Mouse (Mus musculus) midbrain, postnatal 0 days (tissue): ENCODE results near the gene Spsb1. TPM values are rescaled to one million over a fixed set of nuclear protein-coding genes. Genes with fewer than 3 reads are reported as not detected.

Experiments used
- ATAC-seq: fragments of 200-750 bp; cut with Nextera tagmentation; 2 replicates; pipeline ENCODE4 v1.8.0; 2017; ENCODE audit warnings: moderate number of reproducible peaks, mild to moderate bottlenecking, moderate TSS enrichment, moderate library complexity; ENCODE audit not compliant: low FRiP score
- DNase-seq: peaks from one replicate; pipeline ENCODE4 v3.0.0-alpha.2; 2015; ENCODE audit warnings: low spot score
- H3K27ac ChIP-seq: fragments of 300-500 bp; sonication (generic); 2 replicates; pipeline ENCODE4 v1.5.1; 2014; ENCODE audit warnings: low read depth, mild to moderate bottlenecking, low read length, mixed read lengths
- H3K27me3 ChIP-seq: fragments of 300-500 bp; sonication (generic); 2 replicates; pipeline ENCODE4 v1.6.1; 2014; ENCODE audit warnings: low read length, control low read depth, mixed read lengths; ENCODE audit not compliant: insufficient read depth
- H3K36me3 ChIP-seq: fragments of 300-500 bp; sonication (generic); 2 replicates; pipeline ENCODE4 v1.6.1; 2014; ENCODE audit warnings: low read length, control low read depth, mixed read lengths; ENCODE audit not compliant: insufficient read depth
- H3K4me1 ChIP-seq: fragments of 300-500 bp; sonication (generic); 2 replicates; pipeline ENCODE4 v1.6.1; 2014; ENCODE audit warnings: mild to moderate bottlenecking, control low read depth, antibody characterized with exemption, low read length, mixed read lengths; ENCODE audit not compliant: insufficient read depth
- H3K4me2 ChIP-seq: fragments of 300-500 bp; sonication (generic); 2 replicates; pipeline ENCODE4 v1.6.1; 2014; ENCODE audit warnings: low read depth, mild to moderate bottlenecking, low read length, mixed read lengths; ENCODE audit not compliant: poor library complexity, severe bottlenecking
- H3K4me3 ChIP-seq: fragments of 300-500 bp; sonication (generic); 2 replicates; pipeline ENCODE4 v1.5.1; 2014; ENCODE audit warnings: low read depth, mild to moderate bottlenecking, low read length, moderate library complexity
- H3K9ac ChIP-seq: fragments of 300-500 bp; sonication (generic); replicated peaks from 2 replicates; pipeline ENCODE4 v1.6.1; 2014; ENCODE audit warnings: mild to moderate bottlenecking, low read length, moderate library complexity, mixed read lengths; ENCODE audit not compliant: poor library complexity, severe bottlenecking
- H3K9me3 ChIP-seq: fragments of 300-500 bp; sonication (generic); 2 replicates; pipeline ENCODE4 v1.6.1; 2016; ENCODE audit warnings: low read length, control low read depth
- CTCF ChIP-seq: IDR thresholded peaks from 2 replicates; pipeline ENCODE4 v1.5.1; 2016; ENCODE audit warnings: antibody characterized with exemption, mild to moderate bottlenecking
- WGBS: fragments of 180-500 bp; shearing (Covaris S2); extraction: QIAGEN DNeasy Blood & Tissue Kit; methylation state at CpG from one replicate; pipeline ENCODE4 v1.1.7; 2014; 5-methylcytosine and 5-hydroxymethylcytosine counted together
- polyA plus RNA-seq: library from polyadenylated mRNA; unstranded; fragments of >200 nt; fragmentation: Nextera tagmentation; extraction: Ambion mirVana; gene quantifications from 2 replicates; pipeline ENCODE4 v1.2.1, GENCODE M21; 2015
- total RNA-seq: library from RNA; depleted of rRNA; stranded (reverse); fragments of >200 nt; gene quantifications from 2 replicates; pipeline ENCODE4 v1.2.3, GENCODE M21; 2014

Spsb1 gene
- total and polyA plus RNA-seq, 2 experiments from 2014 or later = 4.7 to 13.6 TPM

- H3K9ac ChIP-seq = no peak overlapping the region
- ATAC-seq = no peak
- no peak for DNase-seq
- no peak overlapping the region for H3K27ac ChIP-seq
- H3K36me3 ChIP-seq = no peaks in the 10 kb centered on the region
- no peaks in the 10 kb centered on the region for H3K4me1 ChIP-seq
- no peaks in the 10 kb centered on the region for H3K27me3 ChIP-seq
- H3K4me3 ChIP-seq = no peak overlapping the region
- TF ChIP-seq CTCF = no peak
- 78% methylated on average over 3 of the region's 3 CpGs for WGBS
- H3K4me2 ChIP-seq = no peak overlapping the region
- no peaks in the 10 kb centered on the region for H3K9me3 ChIP-seq
These were observed 24.1 kb downstream of the Spsb1 start for GRCm38 (mm10) chr4:149930755-149931154.

- no peaks in the 10 kb centered on the region for H3K9me3 ChIP-seq
- H3K9ac ChIP-seq = no peak overlapping the region
- no peak for TF ChIP-seq CTCF
- H3K27ac ChIP-seq = no peak overlapping the region
- ATAC-seq = no peak
- no peak for DNase-seq
- no peaks in the 10 kb centered on the region for H3K27me3 ChIP-seq
- H3K4me2 ChIP-seq = no peak overlapping the region
- H3K36me3 ChIP-seq = no peaks in the 10 kb centered on the region
- no peak overlapping the region for H3K4me3 ChIP-seq
- WGBS = 73% methylated on average over 4 of the region's 5 CpGs
- 0 out of 2 replicates have a peak, but pooled peaks cover 3% of the 10 kb centered on the region for H3K4me1 ChIP-seq
These were observed 31.8 kb downstream of the Spsb1 start for GRCm38 (mm10) chr4:149923014-149923413.

GRCm38 (mm10) chr4:149922121-149922718, 32.6 kb downstream of the Spsb1 start:
- DNase-seq (peak; percentile 64), ATAC-seq (peak; percentile 65; the same call in 1 of the 2 replicates)
- WGBS = 35% methylated on average over 14 of the region's 14 CpGs
- Histone ChIP-seq H3K4me1 (0 out of 2 replicates have a peak, but pooled peaks cover 3% of the 10 kb centered on the region), H3K9me3 (no peaks in the 10 kb centered on the region), H3K27ac (0 out of 2 replicates have a peak overlapping the region, but pooled peaks have one; percentile 43), H3K4me2 (no peak overlapping the region), H3K27me3 (no peaks in the 10 kb centered on the region), H3K36me3 (no peaks in the 10 kb centered on the region), H3K4me3 (no peak overlapping the region), H3K9ac (no peak overlapping the region)
- TF ChIP-seq CTCF = no peak

GRCm38 (mm10) chr4:149920886-149921285, 34.0 kb downstream of the Spsb1 start:
- WGBS = 41% methylated on average over 12 of the region's 12 CpGs
- ATAC-seq = no peak

GRCm38 (mm10) chr4:149918455-149919070, 36.3 kb downstream of the Spsb1 start:
- no peak for TF ChIP-seq CTCF
- Histone ChIP-seq H3K4me1 (0 out of 2 replicates have a peak, but pooled peaks cover 3% of the 10 kb centered on the region), H3K4me2 (no peak overlapping the region), H3K27me3 (no peaks in the 10 kb centered on the region), H3K27ac (no peak overlapping the region), H3K9me3 (no peaks in the 10 kb centered on the region), H3K4me3 (no peak overlapping the region), H3K36me3 (no peaks in the 10 kb centered on the region), H3K9ac (no peak overlapping the region)
- DNase-seq (no peak), ATAC-seq (no peak)
- 84% methylated on average over 15 of the region's 15 CpGs for WGBS

More at GRCm38 (mm10) chr4:149920886-149921285, 34.0 kb downstream of the Spsb1 start:
- H3K9me3 ChIP-seq = no peaks in the 10 kb centered on the region
- no peak for TF ChIP-seq CTCF
- H3K27me3 ChIP-seq = no peaks in the 10 kb centered on the region
- H3K9ac ChIP-seq = no peak overlapping the region
- H3K4me1 ChIP-seq = 0 out of 2 replicates have a peak, but pooled peaks cover 3% of the 10 kb centered on the region
- no peaks in the 10 kb centered on the region for H3K36me3 ChIP-seq
- H3K4me3 ChIP-seq = no peak overlapping the region
- no peak overlapping the region for H3K27ac ChIP-seq
- no peak overlapping the region for H3K4me2 ChIP-seq
- DNase-seq = peak; percentile 30

GRCm38 (mm10) chr4:149916831-149917230, 38.0 kb downstream of the Spsb1 start:
- no peak overlapping the region for H3K4me2 ChIP-seq
- no peaks in the 10 kb centered on the region for H3K27me3 ChIP-seq
- H3K36me3 ChIP-seq = no peaks in the 10 kb centered on the region
- no peak for ATAC-seq
- H3K9me3 ChIP-seq = no peaks in the 10 kb centered on the region
- H3K4me1 ChIP-seq = 0 out of 2 replicates have a peak, but pooled peaks cover 2% of the 10 kb centered on the region
- H3K4me3 ChIP-seq = no peak overlapping the region
- no peak for TF ChIP-seq CTCF
- H3K9ac ChIP-seq = no peak overlapping the region
- no peak for DNase-seq
- H3K27ac ChIP-seq = no peak overlapping the region
- 73% methylated on average over 3 of the region's 3 CpGs for WGBS
